Mouse (Mus musculus) heart, adult 2 months (tissue): ENCODE results near the gene Khdrbs2. TPM values are rescaled to one million over a fixed set of nuclear protein-coding genes. Genes with fewer than 3 reads are reported as not detected.

ENCODE experiments used
- DNase-seq, 2 experiments: peaks; one replicate each; pipeline ENCODE4 v3.0.0; 2021
- H3K27ac ChIP-seq: fragments of 200-600 bp; 2 replicates; pipeline ENCODE4 v1.8.1; 2022
- H3K27me3 ChIP-seq: fragments of 200-500 bp; 2 replicates; pipeline ENCODE4 v1.6.1; 2012; ENCODE audit warnings: mild to moderate bottlenecking, low read length, inconsistent platforms, mixed read lengths; ENCODE audit not compliant: control insufficient read depth, insufficient read depth
- H3K36me3 ChIP-seq: fragments of 200-500 bp; 2 replicates; pipeline ENCODE4 v1.6.1; 2012; ENCODE audit warnings: low read length, inconsistent platforms; ENCODE audit not compliant: control insufficient read depth, insufficient read depth
- H3K4me1 ChIP-seq: fragments of 200-500 bp; 2 replicates; pipeline ENCODE4 v1.6.1; 2011; ENCODE audit warnings: low read length; ENCODE audit not compliant: control insufficient read depth, insufficient read depth
- H3K4me3 ChIP-seq: fragments of 200-600 bp; 2 replicates; pipeline ENCODE4 v1.8.1; 2022
- H3K79me2 ChIP-seq: fragments of 200-500 bp; replicated peaks from 2 replicates; pipeline ENCODE4 v1.6.1; 2012; ENCODE audit warnings: mild to moderate bottlenecking, inconsistent platforms, low read length, moderate library complexity, mixed read lengths; ENCODE audit not compliant: control insufficient read depth, insufficient read depth
- H3K9ac ChIP-seq: fragments of 200-500 bp; 2 replicates; pipeline ENCODE4 v1.6.1; 2012; ENCODE audit warnings: low read depth, mild to moderate bottlenecking, control low read depth, inconsistent platforms, low read length, mixed read lengths
- CTCF ChIP-seq: fragments of 200-600 bp; IDR thresholded peaks from 2 replicates; pipeline ENCODE4 v1.8.1; 2022; ENCODE audit warnings: antibody characterized with exemption, mild to moderate bottlenecking, moderate library complexity
- EP300 ChIP-seq: fragments of 200-500 bp; IDR thresholded peaks from 2 replicates; pipeline ENCODE4 v1.6.1; 2011; ENCODE audit warnings: low read depth, low read length, control low read depth; ENCODE audit not compliant: insufficient read depth
- POLR2A ChIP-seq: fragments of 200-500 bp; IDR thresholded peaks from 2 replicates; pipeline ENCODE4 v1.6.1; 2011; ENCODE audit warnings: mild to moderate bottlenecking, low read depth, low read length, control low read depth; ENCODE audit not compliant: insufficient read depth
- WGBS: fragments of 180-500 bp; shearing (Covaris S2); methylation state at CpG from one replicate; pipeline ENCODE4 v1.1.7; 2018; 5-methylcytosine and 5-hydroxymethylcytosine counted together
- intact Hi-C: fragments of 180-260 bp; cut with DNase I; formaldehyde crosslinking; loops from one replicate; pipeline ENCODE4 v1.15.1; 2025
- polyA plus RNA-seq: library from polyadenylated mRNA; depleted of rRNA; stranded (reverse); fragments of >200 nt; gene quantifications from 2 replicates; pipeline ENCODE4 v1.2.3, GENCODE M21; 2012
- total RNA-seq, 2 experiments: library from RNA; stranded (reverse); gene quantifications; 2 replicates each; pipeline ENCODE4 v1.2.3; 2021

Khdrbs2 gene
- total and polyA plus RNA-seq, 3 experiments: 0.08 TPM; not detected in 2

DNA sequence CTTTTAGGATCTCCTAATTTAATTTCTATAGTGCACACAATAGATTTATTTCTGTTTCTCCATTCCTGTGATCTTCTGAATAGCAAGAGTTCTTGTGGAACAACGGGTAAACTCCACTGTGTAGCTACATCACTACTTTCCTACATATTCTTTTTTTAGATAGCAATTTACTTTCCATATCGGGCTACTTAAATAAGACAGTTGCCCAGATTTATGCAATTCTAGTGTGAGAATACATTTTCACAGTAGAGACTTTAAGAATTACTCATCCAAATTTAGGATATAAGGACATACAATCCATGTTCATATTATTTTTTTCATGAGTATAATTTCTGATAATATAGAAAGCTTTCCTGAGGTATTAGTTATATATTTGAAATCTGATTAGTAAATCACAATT, 175.0 kb downstream of the Khdrbs2 start:
- no peaks in the 10 kb centered on the region for H3K79me2 ChIP-seq
- H3K27ac ChIP-seq: no peak overlapping the region
- no peak overlapping the region for H3K9ac ChIP-seq
- DNase-seq: no peak
- no peaks in the 10 kb centered on the region for H3K27me3 ChIP-seq
- no peaks in the 10 kb centered on the region for H3K36me3 ChIP-seq
- intact Hi-C loops: no loop called here
- 78% methylated on average over 2 of the region's 2 CpGs for WGBS
- no peak overlapping the region for H3K4me3 ChIP-seq
- no peak for TF ChIP-seq EP300
- H3K4me1 ChIP-seq: no peaks in the 10 kb centered on the region

DNA sequence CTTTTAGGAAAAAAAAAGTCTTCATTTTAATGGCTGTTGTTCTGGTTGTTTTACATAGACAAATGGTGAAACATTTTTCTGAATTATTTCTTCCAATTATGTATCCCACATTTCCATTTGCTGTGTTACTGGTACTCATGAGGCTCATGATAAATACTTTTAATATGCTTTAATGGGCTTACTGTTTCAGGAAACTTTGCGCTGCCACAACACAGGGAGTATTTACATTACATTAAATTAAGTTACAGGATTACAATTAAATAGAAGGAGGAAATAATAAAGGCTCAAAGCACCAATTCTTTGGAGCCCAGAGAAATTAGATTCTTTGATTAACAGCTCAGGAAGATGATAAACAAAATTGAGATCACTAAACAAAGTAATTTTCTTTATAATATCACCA, 179.6 kb downstream of the Khdrbs2 start:
- no peak for TF ChIP-seq POLR2A
- no peak for TF ChIP-seq EP300
- TF ChIP-seq CTCF: no peak
- no peaks in the 10 kb centered on the region for H3K27me3 ChIP-seq
- no peak overlapping the region for H3K9ac ChIP-seq
- 68% methylated on average over 1 of the region's 1 CpGs for WGBS
- DNase-seq: no peak
- H3K4me3 ChIP-seq: no peak overlapping the region
- H3K79me2 ChIP-seq: no peaks in the 10 kb centered on the region
- H3K27ac ChIP-seq: no peak overlapping the region
- no peaks in the 10 kb centered on the region for H3K36me3 ChIP-seq
- intact Hi-C loops: no loop called here
- H3K4me1 ChIP-seq: no peaks in the 10 kb centered on the region

DNA sequence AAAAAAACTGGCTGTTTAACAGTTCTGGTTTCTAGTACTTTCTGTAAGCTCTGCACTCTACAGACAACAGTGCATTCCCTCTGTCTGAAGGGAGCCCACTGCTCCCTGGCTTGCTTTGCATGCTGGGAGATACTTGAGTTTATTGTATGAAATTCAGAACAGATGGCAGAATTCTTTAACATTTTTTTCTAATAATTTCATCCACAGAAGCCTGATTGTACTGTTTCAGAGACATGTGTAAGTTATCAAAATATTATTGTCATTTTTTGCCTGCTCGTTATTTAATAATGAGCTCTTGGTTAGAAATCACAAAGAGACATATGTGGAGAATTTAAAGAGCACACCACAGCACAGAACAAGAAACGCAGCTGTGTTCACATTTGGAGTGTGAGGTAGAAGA, 191.0 kb downstream of the Khdrbs2 start:
- no peaks in the 10 kb centered on the region for H3K27me3 ChIP-seq
- WGBS: 55% methylated on average over 2 of the region's 2 CpGs
- no peaks in the 10 kb centered on the region for H3K79me2 ChIP-seq
- intact Hi-C loops: no loop called here
- no peaks in the 10 kb centered on the region for H3K36me3 ChIP-seq
- no peaks in the 10 kb centered on the region for H3K4me1 ChIP-seq
- DNase-seq: no peak
- H3K27ac ChIP-seq: no peak overlapping the region
- no peak overlapping the region for H3K9ac ChIP-seq
- TF ChIP-seq CTCF (no peak), EP300 (no peak), POLR2A (no peak)
- no peak overlapping the region for H3K4me3 ChIP-seq

DNA sequence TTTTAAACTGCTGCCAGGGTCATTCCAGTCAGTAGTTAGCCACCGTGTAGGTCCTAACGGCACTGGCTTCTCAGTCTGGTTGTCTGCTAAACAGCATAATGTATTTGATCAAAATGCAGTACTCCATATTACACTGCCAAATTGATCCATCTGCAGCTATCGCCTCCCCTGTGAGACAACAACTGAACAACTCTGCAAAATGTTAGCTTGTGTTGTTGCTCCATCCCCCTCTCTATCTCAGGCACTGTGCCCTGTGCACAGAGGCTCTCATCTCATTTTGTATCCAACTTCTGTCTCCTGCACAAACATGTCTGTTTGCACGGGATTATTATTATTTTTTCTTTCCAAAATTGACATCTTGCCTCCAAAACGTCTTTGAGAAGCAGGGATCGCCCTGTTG, 225.0 kb downstream of the Khdrbs2 start:
- H3K4me3 ChIP-seq: no peak overlapping the region
- no peaks in the 10 kb centered on the region for H3K36me3 ChIP-seq
- intact Hi-C loops: no loop called here
- 71% methylated on average over 6 of the region's 6 CpGs for WGBS
- H3K9ac ChIP-seq: no peak overlapping the region
- no peak overlapping the region for H3K27ac ChIP-seq
- H3K4me1 ChIP-seq: no peaks in the 10 kb centered on the region
- H3K79me2 ChIP-seq: no peaks in the 10 kb centered on the region
- no peak for DNase-seq
- no peaks in the 10 kb centered on the region for H3K27me3 ChIP-seq
- TF ChIP-seq EP300 (no peak), POLR2A (no peak), CTCF (no peak)

DNA sequence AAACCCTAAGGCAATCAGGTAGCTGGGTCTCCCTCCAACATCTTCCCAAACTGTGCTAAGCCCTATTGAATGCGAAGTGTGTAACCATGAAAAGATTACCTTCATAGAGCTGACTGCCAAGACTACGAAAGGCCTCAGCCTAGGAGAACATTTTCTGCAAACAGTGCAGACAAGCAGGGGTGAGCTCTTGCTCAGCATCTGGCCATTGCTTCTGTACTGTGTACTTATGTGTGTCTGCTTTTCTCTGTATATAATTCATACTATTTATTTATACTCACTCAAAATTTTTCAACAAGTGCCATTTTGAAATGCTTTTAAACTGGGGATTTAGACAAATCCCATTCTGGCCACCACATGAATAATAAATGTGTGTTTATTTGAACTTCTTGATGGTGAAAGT, 235.1 kb downstream of the Khdrbs2 start:
- Histone ChIP-seq H3K27me3 (no peaks in the 10 kb centered on the region), H3K9ac (no peak overlapping the region), H3K27ac (no peak overlapping the region), H3K4me3 (no peak overlapping the region), H3K4me1 (no peaks in the 10 kb centered on the region), H3K36me3 (no peaks in the 10 kb centered on the region), H3K79me2 (no peaks in the 10 kb centered on the region)
- intact Hi-C loops: no loop called here
- WGBS: 76% methylated on average over 2 of the region's 2 CpGs
- TF ChIP-seq CTCF (no peak), EP300 (no peak), POLR2A (no peak)
- no peak for DNase-seq

DNA sequence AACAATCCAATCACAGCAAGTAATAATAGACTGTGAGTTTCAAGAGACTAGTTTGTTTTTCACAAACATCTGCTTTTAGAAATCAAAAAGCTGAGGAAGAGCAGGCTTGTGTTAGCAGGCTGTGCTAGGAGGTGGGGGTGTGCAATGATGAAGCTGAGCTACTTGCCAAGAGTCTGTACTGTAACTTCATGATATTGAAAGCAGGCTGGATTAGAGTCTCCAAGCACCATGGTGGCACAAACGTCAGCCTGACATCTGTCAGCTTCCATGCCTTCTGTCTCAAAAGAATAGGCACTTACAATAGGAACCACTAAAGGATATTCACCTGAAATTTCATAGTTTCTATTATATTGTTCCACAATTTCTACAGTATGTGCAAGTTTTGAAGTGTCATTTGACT, 255.9 kb downstream of the Khdrbs2 start:
- H3K27ac ChIP-seq: no peak overlapping the region
- H3K4me3 ChIP-seq: no peak overlapping the region
- H3K79me2 ChIP-seq: no peaks in the 10 kb centered on the region
- 34% methylated on average over 1 of the region's 1 CpGs for WGBS
- no peaks in the 10 kb centered on the region for H3K4me1 ChIP-seq
- H3K27me3 ChIP-seq: no peaks in the 10 kb centered on the region
- intact Hi-C loops: no loop called here
- no peak for TF ChIP-seq CTCF
- no peak for TF ChIP-seq POLR2A
- TF ChIP-seq EP300: no peak
- DNase-seq: no peak
- no peak overlapping the region for H3K9ac ChIP-seq
- no peaks in the 10 kb centered on the region for H3K36me3 ChIP-seq
